Mouse (Mus musculus) limb, embryonic 15.5 days (tissue): ENCODE data around the gene Piezo1. TPM values are rescaled to one million over a fixed set of nuclear protein-coding genes. Genes with fewer than 3 reads are reported as not detected.
A peak's percentile ranks its signal among the peaks of the same experiment; 100 is the strongest.

ENCODE experiments used
- ATAC-seq: fragments of 200-750 bp; cut with Nextera tagmentation; 2 replicates; pipeline ENCODE4 v1.8.0; 2017; ENCODE audit warnings: low read depth, moderate TSS enrichment; ENCODE audit not compliant: insufficient number of reproducible peaks, low FRiP score, low TSS enrichment
- H3K27ac ChIP-seq: fragments of 300-500 bp; sonication (generic); 2 replicates; pipeline ENCODE4 v1.5.1; 2015; ENCODE audit warnings: moderate library complexity, mild to moderate bottlenecking, inconsistent platforms
- H3K27me3 ChIP-seq: fragments of 300-500 bp; sonication (generic); 2 replicates; pipeline ENCODE4 v1.6.1; 2015; ENCODE audit warnings: inconsistent platforms
- H3K36me3 ChIP-seq: fragments of 300-500 bp; sonication (generic); 2 replicates; pipeline ENCODE4 v1.6.1; 2015; ENCODE audit warnings: inconsistent platforms
- H3K4me1 ChIP-seq: fragments of 300-500 bp; sonication (generic); 2 replicates; pipeline ENCODE4 v1.6.1; 2015; ENCODE audit warnings: inconsistent platforms
- H3K4me2 ChIP-seq: fragments of 300-500 bp; sonication (generic); 2 replicates; pipeline ENCODE4 v1.6.1; 2015; ENCODE audit warnings: mild to moderate bottlenecking, inconsistent platforms
- H3K4me3 ChIP-seq: fragments of 300-500 bp; sonication (generic); 2 replicates; pipeline ENCODE4 v1.5.1; 2015; ENCODE audit warnings: mild to moderate bottlenecking, inconsistent platforms
- H3K9ac ChIP-seq: fragments of 300-500 bp; sonication (generic); 2 replicates; pipeline ENCODE4 v1.6.1; 2015; ENCODE audit warnings: inconsistent platforms
- H3K9me3 ChIP-seq: fragments of 300-500 bp; sonication (generic); 2 replicates; pipeline ENCODE4 v1.6.1; 2016; ENCODE audit warnings: inconsistent platforms
- WGBS: fragments of 180-500 bp; shearing (Covaris S2); methylation state at CpG from one replicate; pipeline ENCODE4 v1.1.7; 2015; 5-methylcytosine and 5-hydroxymethylcytosine counted together
- polyA plus RNA-seq: library from polyadenylated mRNA; unstranded; fragments of >200 nt; fragmentation: Nextera tagmentation; extraction: Ambion mirVana; gene quantifications from 2 replicates; pipeline ENCODE4 v1.2.1, GENCODE M21; 2015

Piezo1 gene
- polyA plus RNA-seq, 1 experiment from 2014 or later: 17.5 TPM

- Histone ChIP-seq H3K9ac (peak overlapping the region; percentile 97), H3K4me2 (peak overlapping the region; percentile 85), H3K36me3 (peaks cover 43% of the 10 kb centered on the region), H3K9me3 (no peaks in the 10 kb centered on the region), H3K27ac (peak overlapping the region; percentile 59; the same call in 1 of the 2 replicates), H3K4me3 (peak overlapping the region; percentile 87), H3K4me1 (peaks cover 31% of the 10 kb centered on the region), H3K27me3 (no peaks in the 10 kb centered on the region)
- no peak for ATAC-seq
- WGBS: 9% methylated on average over 10 of the region's 10 CpGs
These were observed 17.8 kb upstream of the Piezo1 start for GRCm38 (mm10) chr8:122568881-122569309.

- peaks cover 31% of the 10 kb centered on the region for H3K4me1 ChIP-seq
- ATAC-seq: peak; percentile 31
- peak overlapping the region; percentile 97 for H3K9ac ChIP-seq
- under 1% methylated on average over 34 of the region's 34 CpGs for WGBS
- peak overlapping the region; percentile 87 for H3K4me3 ChIP-seq
- peak overlapping the region; percentile 85 for H3K4me2 ChIP-seq
- no peaks in the 10 kb centered on the region for H3K9me3 ChIP-seq
- H3K27me3 ChIP-seq: no peaks in the 10 kb centered on the region
- peaks cover 37% of the 10 kb centered on the region for H3K36me3 ChIP-seq
- H3K27ac ChIP-seq: peak overlapping the region; percentile 97
These were observed 17.0 kb upstream of the Piezo1 start for GRCm38 (mm10) chr8:122568109-122568504.

GRCm38 (mm10) chr8:122567361-122568108, 16.4 kb upstream of the Piezo1 start, which contains the start of gene Cdt1:
Cdt1 (plus strand) TSS chr8:122568015.
- peak within 1 kb of the TSS; percentile 97 for H3K9ac ChIP-seq
- peaks cover 32% of the 10 kb centered on the region for H3K36me3 ChIP-seq
- H3K4me1 ChIP-seq: peaks cover 31% of the 10 kb centered on the region
- H3K9me3 ChIP-seq: no peaks in the 10 kb centered on the region
- H3K4me2 ChIP-seq: peak within 1 kb of the TSS; percentile 85
- H3K27me3 ChIP-seq: no peaks in the 10 kb centered on the region
- H3K4me3 ChIP-seq: peak within 1 kb of the TSS; percentile 87
- peak; percentile 94 for ATAC-seq
- peak within 1 kb of the TSS; percentile 97 for H3K27ac ChIP-seq
- 0% methylated on average over 62 of the region's 62 CpGs for WGBS

GRCm38 (mm10) chr8:122566766-122567165, 15.6 kb upstream of the Piezo1 start:
- 35% methylated on average over 6 of the region's 6 CpGs for WGBS
- no peak for ATAC-seq
- peak overlapping the region; percentile 85 for H3K4me2 ChIP-seq
- no peaks in the 10 kb centered on the region for H3K27me3 ChIP-seq
- H3K4me1 ChIP-seq: peaks cover 31% of the 10 kb centered on the region
- H3K4me3 ChIP-seq: peak overlapping the region; percentile 87
- peak overlapping the region; percentile 97 for H3K27ac ChIP-seq
- peaks cover 24% of the 10 kb centered on the region for H3K36me3 ChIP-seq
- no peaks in the 10 kb centered on the region for H3K9me3 ChIP-seq
- H3K9ac ChIP-seq: peak overlapping the region; percentile 72; the same call in 1 of the 2 replicates

GRCm38 (mm10) chr8:122564363-122565352, 13.5 kb upstream of the Piezo1 start:
- H3K27ac ChIP-seq: peak overlapping the region; percentile 28; the same call in 1 of the 2 replicates
- ATAC-seq: no peak

GRCm38 (mm10) chr8:122561199-122561598, 10.1 kb upstream of the Piezo1 start:
- ATAC-seq: no peak
- Histone ChIP-seq H3K9ac (no peak overlapping the region), H3K9me3 (no peaks in the 10 kb centered on the region), H3K36me3 (no peaks in the 10 kb centered on the region), H3K27ac (no peak overlapping the region), H3K27me3 (no peaks in the 10 kb centered on the region), H3K4me1 (peaks cover 20% of the 10 kb centered on the region), H3K4me2 (no peak overlapping the region), H3K4me3 (no peak overlapping the region)
- WGBS: 82% methylated on average over 5 of the region's 5 CpGs

More at GRCm38 (mm10) chr8:122564363-122565352, 13.5 kb upstream of the Piezo1 start:
- peaks cover 23% of the 10 kb centered on the region for H3K4me1 ChIP-seq
- 71% methylated on average over 25 of the region's 25 CpGs for WGBS
- no peak overlapping the region for H3K4me3 ChIP-seq
- peaks cover 3% of the 10 kb centered on the region for H3K36me3 ChIP-seq
- H3K9ac ChIP-seq: no peak overlapping the region
- no peak overlapping the region for H3K4me2 ChIP-seq
- no peaks in the 10 kb centered on the region for H3K9me3 ChIP-seq
- H3K27me3 ChIP-seq: no peaks in the 10 kb centered on the region

GRCm38 (mm10) chr8:122558671-122559349, 7.7 kb upstream of the Piezo1 start:
- WGBS: 12% methylated on average over 12 of the region's 12 CpGs
- Histone ChIP-seq H3K27me3 (no peaks in the 10 kb centered on the region), H3K4me3 (no peak overlapping the region), H3K36me3 (no peaks in the 10 kb centered on the region), H3K9ac (no peak overlapping the region), H3K27ac (no peak overlapping the region), H3K4me2 (no peak overlapping the region), H3K9me3 (no peaks in the 10 kb centered on the region), H3K4me1 (peaks cover 22% of the 10 kb centered on the region)
- no peak for ATAC-seq

- ATAC-seq: 0 out of 2 replicates have a peak, but pooled peaks have one; percentile 27
- Histone ChIP-seq H3K27ac (peak overlapping the region; percentile 80), H3K9me3 (no peaks in the 10 kb centered on the region), H3K27me3 (no peaks in the 10 kb centered on the region), H3K4me2 (no peak overlapping the region), H3K9ac (no peak overlapping the region), H3K4me3 (no peak overlapping the region), H3K4me1 (peaks cover 22% of the 10 kb centered on the region), H3K36me3 (no peaks in the 10 kb centered on the region)
- WGBS: 41% methylated on average over 10 of the region's 10 CpGs
These were observed 6.3 kb upstream of the Piezo1 start for GRCm38 (mm10) chr8:122557248-122558038.

- no peak overlapping the region for H3K9ac ChIP-seq
These were observed 5.2 kb upstream of the Piezo1 start for GRCm38 (mm10) chr8:122556030-122557009.

GRCm38 (mm10) chr8:122554786-122555185, 3.7 kb upstream of the Piezo1 start:
- Histone ChIP-seq H3K4me3 (no peak overlapping the region), H3K27me3 (no peaks in the 10 kb centered on the region), H3K9ac (no peak overlapping the region), H3K4me1 (peaks cover 32% of the 10 kb centered on the region), H3K36me3 (no peaks in the 10 kb centered on the region), H3K9me3 (no peaks in the 10 kb centered on the region), H3K27ac (no peak overlapping the region), H3K4me2 (no peak overlapping the region)
- no peak for ATAC-seq
- 65% methylated on average over 6 of the region's 6 CpGs for WGBS

More at GRCm38 (mm10) chr8:122556030-122557009, 5.2 kb upstream of the Piezo1 start:
- Histone ChIP-seq H3K9me3 (no peaks in the 10 kb centered on the region), H3K27me3 (no peaks in the 10 kb centered on the region), H3K36me3 (no peaks in the 10 kb centered on the region), H3K4me3 (no peak overlapping the region), H3K4me1 (peaks cover 25% of the 10 kb centered on the region), H3K4me2 (peak overlapping the region; percentile 15; the same call in 1 of the 2 replicates), H3K27ac (peak overlapping the region; percentile 80)
- WGBS: 59% methylated on average over 12 of the region's 12 CpGs
- peak; percentile 40; the same call in 1 of the 2 replicates for ATAC-seq
